Mouse (Mus musculus) heart, postnatal 0 days (tissue): Measurements from ENCODE around the gene Npas3.

Source experiments
- CTCF ChIP-seq: IDR thresholded peaks from 2 replicates; pipeline ENCODE4 v1.5.1; 2016; ENCODE audit warnings: antibody characterized with exemption, control low read depth, low read depth
- EP300 ChIP-seq: IDR thresholded peaks from 2 replicates; pipeline ENCODE4 v1.6.1; 2016; ENCODE audit warnings: antibody characterized with exemption, low read depth

- no peak for TF ChIP-seq CTCF
- TF ChIP-seq EP300: no peak
These were observed 871.9 kb downstream of the Npas3 start for GRCm38 (mm10) chr12:54120386-54120785.
